Mouse (Mus musculus) midbrain, embryonic 16.5 days (tissue): ENCODE measurements at regions not wholly inside any gene's neighbourhood (a gene's known extent, or its start where the extent isn't known, plus 50 kb on each side); places are given as distances from the start of the nearest gene placed in this dataset.

Source experiments
- ATAC-seq: fragments of 200-750 bp; cut with Nextera tagmentation; 2 replicates; pipeline ENCODE4 v1.8.0; 2017; ENCODE audit warnings: moderate TSS enrichment
- H3K27ac ChIP-seq: fragments of 300-500 bp; sonication (generic); 2 replicates; pipeline ENCODE4 v1.5.1; 2014; ENCODE audit warnings: mild to moderate bottlenecking, low read length, mixed read lengths
- H3K27me3 ChIP-seq: fragments of 300-500 bp; sonication (generic); 2 replicates; pipeline ENCODE4 v1.6.1; 2014; ENCODE audit warnings: low read depth, low read length, mixed read lengths; ENCODE audit not compliant: control insufficient read depth, insufficient read depth
- H3K36me3 ChIP-seq: fragments of 300-500 bp; sonication (generic); 2 replicates; pipeline ENCODE4 v1.6.1; 2014; ENCODE audit warnings: mild to moderate bottlenecking, low read length, moderate library complexity, mixed read lengths; ENCODE audit not compliant: control insufficient read depth, insufficient read depth
- H3K4me1 ChIP-seq: fragments of 300-500 bp; sonication (generic); 2 replicates; pipeline ENCODE4 v1.6.1; 2014; ENCODE audit warnings: mild to moderate bottlenecking, low read length, mixed read lengths; ENCODE audit not compliant: control insufficient read depth, insufficient read depth
- H3K4me2 ChIP-seq: fragments of 300-500 bp; sonication (generic); 2 replicates; pipeline ENCODE4 v1.6.1; 2014; ENCODE audit warnings: mild to moderate bottlenecking, low read length, mixed read lengths
- H3K4me3 ChIP-seq: fragments of 300-500 bp; sonication (generic); 2 replicates; pipeline ENCODE4 v1.5.1; 2014; ENCODE audit warnings: low read depth, mild to moderate bottlenecking, low read length, moderate library complexity, mixed read lengths
- H3K9ac ChIP-seq: fragments of 300-500 bp; sonication (generic); 2 replicates; pipeline ENCODE4 v1.6.1; 2014; ENCODE audit warnings: low read depth, low read length, mixed read lengths
- H3K9me3 ChIP-seq: fragments of 300-500 bp; sonication (generic); replicated peaks from 2 replicates; pipeline ENCODE4 v1.6.1; 2014; ENCODE audit warnings: mild to moderate bottlenecking, low read length, mixed read lengths; ENCODE audit not compliant: control insufficient read depth, poor library complexity, severe bottlenecking
- WGBS: fragments of 180-500 bp; shearing (Covaris S2); extraction: QIAGEN DNeasy Blood & Tissue Kit; methylation state at CpG from one replicate; pipeline ENCODE4 v1.1.7; 2014; 5-methylcytosine and 5-hydroxymethylcytosine counted together

DNA sequence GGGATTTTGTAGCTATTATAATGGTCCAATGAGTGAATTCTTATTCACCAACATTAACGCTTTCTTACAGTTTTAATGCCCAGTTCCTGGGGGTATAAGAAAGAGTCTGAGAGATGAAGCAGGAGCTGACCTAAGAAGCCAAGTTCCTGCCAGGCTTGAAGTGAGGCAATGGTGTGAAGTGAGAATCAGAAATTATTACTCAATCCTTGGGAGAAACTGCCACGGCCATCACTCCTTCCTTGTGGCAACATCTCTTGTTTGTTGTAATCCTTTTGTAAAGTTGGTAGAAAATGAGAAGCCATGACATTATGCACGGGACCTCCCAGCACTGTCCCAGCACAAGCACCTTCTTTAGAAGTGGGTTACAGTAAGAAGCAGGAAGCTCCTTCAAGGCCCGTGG is 2192.0 kb upstream of the Gm7489 start:
- WGBS: 83% methylated on average over 4 of the region's 4 CpGs
- Histone ChIP-seq H3K27me3 (no peaks in the 10 kb centered on the region), H3K36me3 (no peaks in the 10 kb centered on the region), H3K4me3 (no peak overlapping the region), H3K27ac (no peak overlapping the region), H3K4me1 (no peaks in the 10 kb centered on the region), H3K4me2 (no peak overlapping the region), H3K9ac (no peak overlapping the region), H3K9me3 (no peaks in the 10 kb centered on the region)
- no peak for ATAC-seq

DNA sequence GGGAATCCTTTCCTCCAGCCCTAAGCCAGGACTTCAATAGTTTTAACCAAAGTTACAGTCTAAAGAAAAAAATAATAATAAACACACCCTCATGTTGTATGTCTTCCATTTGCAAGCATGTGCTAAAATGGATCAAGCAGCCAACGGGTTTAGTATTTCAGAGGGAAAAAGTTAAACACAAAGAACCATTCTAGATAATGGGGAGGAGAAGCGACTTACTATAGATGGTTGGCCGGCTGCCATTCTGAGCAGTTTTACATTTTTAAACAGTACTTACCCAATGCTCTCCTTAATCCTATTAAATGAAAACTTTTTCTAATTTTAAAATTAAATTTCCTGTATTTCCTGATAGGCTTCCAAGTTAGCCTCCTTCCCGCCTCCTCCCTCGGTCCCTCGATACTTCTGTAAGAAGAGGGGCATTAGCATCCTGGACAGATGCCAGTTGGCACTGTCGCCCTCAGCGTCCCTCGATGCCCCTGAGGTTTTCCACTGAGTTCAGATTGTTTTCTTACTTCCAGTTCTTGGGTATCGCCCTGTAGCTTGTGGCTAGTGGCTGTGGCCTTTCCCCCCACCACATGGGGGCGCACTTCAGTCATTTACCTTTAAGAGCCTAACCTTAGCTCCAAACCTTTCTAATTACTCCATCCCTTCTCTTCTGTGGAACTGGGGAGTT is 2188.2 kb upstream of the Gm7489 start:
- H3K9me3 ChIP-seq: no peaks in the 10 kb centered on the region
- H3K4me1 ChIP-seq: no peaks in the 10 kb centered on the region
- ATAC-seq: peak; percentile 75
- no peaks in the 10 kb centered on the region for H3K36me3 ChIP-seq
- H3K4me2 ChIP-seq: no peak overlapping the region
- no peak overlapping the region for H3K9ac ChIP-seq
- H3K4me3 ChIP-seq: no peak overlapping the region
- H3K27ac ChIP-seq: no peak overlapping the region
- H3K27me3 ChIP-seq: no peaks in the 10 kb centered on the region
- WGBS: 57% methylated on average over 11 of the region's 11 CpGs

DNA sequence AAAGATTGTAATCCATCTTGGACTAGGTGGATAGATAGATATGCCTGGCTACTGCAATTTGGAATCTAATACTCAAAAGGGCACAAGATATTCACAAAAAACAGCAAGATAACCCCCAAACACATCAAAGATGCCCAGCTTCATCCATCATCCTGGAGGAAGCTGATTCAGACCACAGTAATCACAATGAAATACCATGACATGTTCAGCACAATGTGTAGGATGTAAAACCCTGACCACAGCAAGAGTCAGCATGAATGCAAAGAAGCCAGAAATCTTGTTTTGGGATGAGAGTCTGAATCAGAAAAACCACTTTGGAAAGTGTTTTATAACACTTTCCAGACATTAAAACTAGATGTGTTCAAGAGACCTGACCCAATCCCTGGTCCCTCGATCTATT is 2180.5 kb upstream of the Gm7489 start:
- H3K27me3 ChIP-seq: no peaks in the 10 kb centered on the region
- 94% methylated on average over 1 of the region's 1 CpGs for WGBS
- H3K9me3 ChIP-seq: no peaks in the 10 kb centered on the region
- H3K4me3 ChIP-seq: no peak overlapping the region
- no peak overlapping the region for H3K9ac ChIP-seq
- no peak overlapping the region for H3K4me2 ChIP-seq
- no peaks in the 10 kb centered on the region for H3K36me3 ChIP-seq
- no peak for ATAC-seq
- no peaks in the 10 kb centered on the region for H3K4me1 ChIP-seq
- H3K27ac ChIP-seq: no peak overlapping the region

DNA sequence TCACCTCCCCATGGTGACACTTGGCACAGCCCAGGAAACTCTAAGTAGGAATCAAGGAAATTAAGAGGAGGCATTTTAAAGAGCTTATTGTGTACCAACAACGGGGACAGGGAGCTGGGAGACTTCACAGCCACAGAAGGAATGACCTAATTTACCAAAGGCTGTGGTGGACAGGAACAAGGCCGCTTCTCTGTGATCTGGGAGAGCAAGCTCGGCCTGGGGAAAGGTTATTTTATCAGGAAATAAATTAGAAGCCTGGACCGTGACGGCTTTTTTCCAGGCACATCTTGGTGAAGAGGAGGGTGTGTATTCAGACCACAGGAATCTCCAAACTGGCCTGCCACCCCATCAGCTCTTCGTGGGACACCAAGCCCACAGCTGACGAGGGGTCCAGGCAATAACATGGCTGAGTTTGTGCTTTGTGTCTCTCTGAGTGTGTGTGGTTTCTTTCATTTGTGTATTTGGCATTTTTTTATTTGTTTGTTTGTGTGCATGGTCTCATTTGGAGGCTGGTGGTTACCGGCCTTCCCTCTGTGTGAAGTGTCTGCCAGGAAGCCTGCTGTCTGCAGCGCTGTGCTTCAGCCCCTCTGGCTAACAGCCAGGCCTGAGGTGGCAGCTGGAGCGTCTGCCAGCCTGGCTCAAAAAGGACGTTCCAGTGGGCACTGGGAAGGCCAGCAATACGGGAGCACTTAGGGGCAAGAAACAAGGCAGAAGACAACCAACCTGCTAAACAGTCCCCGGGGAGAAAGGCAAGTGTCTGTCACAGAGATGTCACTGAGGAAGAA is 2174.6 kb upstream of the Gm7489 start:
- WGBS: 32% methylated on average over 13 of the region's 13 CpGs
- ATAC-seq: peak; percentile 95

DNA sequence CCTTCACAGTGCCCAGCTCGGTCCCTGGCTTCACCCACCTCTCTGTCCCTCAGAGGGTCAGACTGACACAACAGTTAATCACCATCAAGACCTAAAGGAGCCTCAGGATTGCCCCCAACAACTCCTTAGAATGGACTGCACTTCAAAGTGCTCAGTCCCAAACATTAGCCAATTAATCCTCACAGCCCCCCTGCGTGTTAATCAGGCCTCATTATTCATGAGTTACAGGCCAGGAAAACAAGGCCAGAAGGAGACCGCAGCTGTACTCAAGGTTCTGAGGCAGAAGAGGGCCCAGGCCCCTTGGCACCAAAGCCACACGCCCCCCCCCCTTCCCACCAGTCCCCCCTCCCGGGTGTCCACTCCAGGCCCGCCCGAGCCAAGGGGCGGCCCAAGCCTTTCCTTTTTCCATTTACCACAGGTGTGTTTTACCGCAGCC is 2163.8 kb upstream of the Gm7489 start:
- ATAC-seq: no peak
- H3K36me3 ChIP-seq: no peaks in the 10 kb centered on the region
- H3K27ac ChIP-seq: no peak overlapping the region
- no peaks in the 10 kb centered on the region for H3K27me3 ChIP-seq
- H3K9ac ChIP-seq: no peak overlapping the region
- H3K9me3 ChIP-seq: no peaks in the 10 kb centered on the region
- H3K4me3 ChIP-seq: no peak overlapping the region
- 8% methylated on average over 9 of the region's 9 CpGs for WGBS
- no peak overlapping the region for H3K4me2 ChIP-seq
- H3K4me1 ChIP-seq: no peaks in the 10 kb centered on the region

More for the DNA sequence above, 2174.6 kb upstream of the Gm7489 start:
- Histone ChIP-seq H3K9ac (peak overlapping the region; percentile 35; the same call in 1 of the 2 replicates), H3K27me3 (no peaks in the 10 kb centered on the region), H3K9me3 (no peaks in the 10 kb centered on the region), H3K4me2 (0 out of 2 replicates have a peak overlapping the region, but pooled peaks have one; percentile 5), H3K36me3 (no peaks in the 10 kb centered on the region), H3K4me3 (no peak overlapping the region), H3K27ac (peak overlapping the region; percentile 66; the same call in 1 of the 2 replicates), H3K4me1 (peaks cover 11% of the 10 kb centered on the region)

DNA sequence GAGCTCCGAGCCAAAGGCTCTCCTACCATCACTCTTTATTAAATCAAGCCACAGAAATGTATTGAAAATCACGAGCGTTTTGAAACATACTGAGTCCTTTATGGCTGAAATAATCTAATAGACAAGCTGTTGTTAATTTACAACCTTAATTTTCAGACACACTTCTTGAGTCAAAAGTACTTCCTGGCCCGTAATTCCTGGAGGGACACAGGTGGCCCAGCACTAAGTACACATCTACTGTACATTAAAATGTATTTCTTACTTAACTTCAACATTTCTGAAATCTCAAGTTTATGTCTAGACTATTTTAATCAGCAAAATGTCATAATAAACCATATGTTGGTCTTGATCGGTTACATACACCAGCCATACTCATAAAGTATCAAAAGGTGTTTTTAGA is 2163.3 kb upstream of the Gm7489 start:
- Histone ChIP-seq H3K4me2 (no peak overlapping the region), H3K36me3 (no peaks in the 10 kb centered on the region), H3K9ac (no peak overlapping the region), H3K27ac (no peak overlapping the region), H3K4me1 (no peaks in the 10 kb centered on the region), H3K9me3 (no peaks in the 10 kb centered on the region), H3K4me3 (no peak overlapping the region), H3K27me3 (no peaks in the 10 kb centered on the region)
- ATAC-seq: no peak
- 69% methylated on average over 5 of the region's 5 CpGs for WGBS

DNA sequence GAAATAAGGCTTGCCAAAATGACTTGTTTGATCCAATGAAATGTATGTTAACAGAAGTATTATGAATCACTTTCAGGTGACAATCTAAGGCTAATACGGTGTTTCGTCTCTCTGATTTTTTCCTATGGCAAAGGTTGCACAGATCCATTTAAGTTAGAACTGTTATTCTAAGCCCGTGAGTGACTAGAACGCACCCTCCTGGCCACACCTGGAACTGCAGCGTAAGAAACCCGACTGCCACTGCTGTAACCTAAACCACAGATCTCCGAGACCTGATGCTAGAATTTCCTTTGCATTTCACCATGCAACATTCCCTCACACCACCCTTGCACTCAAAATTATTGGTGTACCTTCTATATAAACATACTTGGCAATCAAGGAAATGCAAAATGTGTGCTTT is 2160.6 kb upstream of the Gm7489 start:
- WGBS: 78% methylated on average over 7 of the region's 7 CpGs
- Histone ChIP-seq H3K36me3 (no peaks in the 10 kb centered on the region), H3K4me3 (no peak overlapping the region)

DNA sequence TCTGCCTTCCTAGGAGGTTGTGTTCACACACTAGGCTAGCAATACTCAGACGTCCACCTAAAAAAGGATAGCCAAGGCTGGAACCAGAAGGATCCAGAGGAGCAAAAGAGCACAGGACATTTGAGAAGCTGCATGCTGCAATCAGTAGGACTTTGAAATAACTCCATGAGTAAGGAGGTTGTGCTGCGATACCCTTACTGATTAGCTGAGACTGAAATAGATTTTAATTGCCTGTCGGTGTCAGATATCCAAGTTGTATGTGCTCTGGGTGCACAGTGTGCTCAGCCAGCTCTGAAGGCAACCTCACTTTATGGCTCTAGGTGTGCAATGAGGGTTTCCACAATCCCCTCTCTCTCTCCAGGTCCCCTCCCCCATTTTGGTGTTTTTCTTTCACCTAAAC is 2159.2 kb upstream of the Gm7489 start:
- Histone ChIP-seq H3K27me3 (no peaks in the 10 kb centered on the region), H3K9ac (no peak overlapping the region), H3K36me3 (no peaks in the 10 kb centered on the region), H3K4me1 (no peaks in the 10 kb centered on the region), H3K4me2 (no peak overlapping the region), H3K27ac (no peak overlapping the region), H3K9me3 (no peaks in the 10 kb centered on the region), H3K4me3 (no peak overlapping the region)
- ATAC-seq: no peak
- 89% methylated on average over 3 of the region's 3 CpGs for WGBS

More for the DNA sequence above, 2160.6 kb upstream of the Gm7489 start:
- H3K4me1 ChIP-seq: no peaks in the 10 kb centered on the region
- no peaks in the 10 kb centered on the region for H3K27me3 ChIP-seq
- H3K27ac ChIP-seq: no peak overlapping the region
- no peak overlapping the region for H3K9ac ChIP-seq
- no peak overlapping the region for H3K4me2 ChIP-seq
- ATAC-seq: no peak
- H3K9me3 ChIP-seq: no peaks in the 10 kb centered on the region

DNA sequence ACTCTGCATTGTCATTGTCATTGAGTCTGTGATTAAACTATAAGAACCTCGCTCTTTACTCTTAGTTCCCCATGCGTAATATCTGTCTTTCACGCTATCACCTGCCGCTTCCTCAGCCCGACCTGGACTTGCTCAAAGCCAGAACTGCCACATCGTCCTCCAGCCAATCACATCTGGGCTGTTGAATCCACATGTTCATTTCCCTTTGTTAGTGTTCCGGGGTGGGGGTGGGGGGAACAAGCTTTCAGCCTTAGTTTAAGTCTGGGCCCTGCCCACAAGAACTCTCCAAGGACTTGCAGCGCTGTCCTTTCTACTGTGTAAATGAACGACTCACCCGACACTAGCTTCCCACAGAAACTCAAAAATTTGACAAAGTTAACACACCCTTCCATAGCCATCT is 2154.6 kb upstream of the Gm7489 start:
- Histone ChIP-seq H3K27me3 (no peaks in the 10 kb centered on the region), H3K4me2 (no peak overlapping the region), H3K27ac (no peak overlapping the region), H3K36me3 (no peaks in the 10 kb centered on the region), H3K4me1 (no peaks in the 10 kb centered on the region), H3K9ac (no peak overlapping the region), H3K4me3 (no peak overlapping the region), H3K9me3 (no peaks in the 10 kb centered on the region)
- WGBS: 86% methylated on average over 10 of the region's 10 CpGs
- no peak for ATAC-seq
